Mouse (Mus musculus) erythroblast, adult 5-6 weeks (primary cell): ENCODE results near the gene Zc3h10. TPM values are rescaled to one million over a fixed set of nuclear protein-coding genes. Genes with fewer than 3 reads are reported as not detected.
A peak's percentile ranks its signal among the peaks of the same experiment; 100 is the strongest.

ENCODE experiments used
- ATAC-seq: replicated peaks from 2 replicates; pipeline ENCODE4 v1.8.0; 2016; ENCODE audit warnings: moderate number of reproducible peaks, mild to moderate bottlenecking, moderate TSS enrichment, inconsistent platforms; ENCODE audit not compliant: poor library complexity, low FRiP score, severe bottlenecking
- total RNA-seq, 2 experiments: library from RNA; stranded (forward) in 1 of 2; stranded (reverse) in 1 of 2; fragments of 150-400 nt in 1 of 2; fragments of 200-764, 138-1000 nt in 1 of 2; gene quantifications; 2 replicates each; pipeline versions ENCODE4 v1.2.3 to v1.2.4; 2015 to 2017; ENCODE audit warnings: low replicate concordance in 2 of 2

The Zc3h10 gene
- total RNA-seq (2015; ENCODE audit: low replicate concordance) (0.19 and 0.63 TPM in 2 replicates), total RNA-seq (2017; ENCODE audit: low replicate concordance) (2.8 and 3.2 TPM in 2 replicates)

- peak; percentile 82 for ATAC-seq
Observed at GRCm38 (mm10) chr10:128547361-128548032, at the start of gene Zc3h10. Zc3h10 (minus strand) TSS chr10:128547774.

DNA sequence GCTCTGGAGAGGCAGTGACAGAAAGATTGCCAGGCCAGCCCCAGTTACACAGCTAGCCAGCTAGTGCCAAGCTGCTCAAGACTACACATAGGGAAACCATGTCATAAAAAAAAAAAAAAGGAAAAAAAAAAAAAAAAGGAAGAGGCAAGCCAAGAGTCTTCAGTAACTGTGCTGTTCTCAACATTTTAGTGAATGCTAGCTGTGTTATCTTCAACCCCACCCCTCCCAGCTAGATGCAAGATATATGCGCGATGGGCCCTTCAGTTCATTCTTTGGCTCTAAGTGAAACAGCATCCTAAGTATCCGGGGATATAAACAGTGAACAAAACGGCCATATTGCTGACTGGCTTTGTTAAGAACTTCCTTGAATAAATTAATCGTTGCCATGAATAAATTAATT, 45.2 kb upstream of the Zc3h10 start:
- no peak for ATAC-seq

DNA sequence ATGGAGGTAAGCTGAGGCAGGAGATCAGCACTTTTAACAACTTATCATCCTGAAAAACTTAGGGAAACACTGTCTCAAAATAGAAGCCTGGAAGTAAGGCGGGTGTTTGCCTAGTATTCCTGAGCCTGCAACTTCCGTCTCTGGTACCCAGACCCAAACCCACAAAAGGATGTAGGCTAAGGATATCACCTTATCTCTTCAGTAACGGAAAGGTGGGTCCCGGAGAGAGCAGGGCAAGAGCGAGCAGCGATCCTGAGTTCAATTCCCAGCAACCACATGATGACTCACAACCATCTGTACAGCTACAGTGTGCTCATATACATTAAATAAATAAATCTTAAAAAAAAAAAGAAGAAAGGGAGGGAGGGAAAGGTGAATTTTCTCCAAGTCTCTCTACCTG, 43.9 kb upstream of the Zc3h10 start:
- no peak for ATAC-seq

- ATAC-seq, result peak; percentile 68
Observed at GRCm38 (mm10) chr10:128590193-128590690, 42.7 kb upstream of the Zc3h10 start.

DNA sequence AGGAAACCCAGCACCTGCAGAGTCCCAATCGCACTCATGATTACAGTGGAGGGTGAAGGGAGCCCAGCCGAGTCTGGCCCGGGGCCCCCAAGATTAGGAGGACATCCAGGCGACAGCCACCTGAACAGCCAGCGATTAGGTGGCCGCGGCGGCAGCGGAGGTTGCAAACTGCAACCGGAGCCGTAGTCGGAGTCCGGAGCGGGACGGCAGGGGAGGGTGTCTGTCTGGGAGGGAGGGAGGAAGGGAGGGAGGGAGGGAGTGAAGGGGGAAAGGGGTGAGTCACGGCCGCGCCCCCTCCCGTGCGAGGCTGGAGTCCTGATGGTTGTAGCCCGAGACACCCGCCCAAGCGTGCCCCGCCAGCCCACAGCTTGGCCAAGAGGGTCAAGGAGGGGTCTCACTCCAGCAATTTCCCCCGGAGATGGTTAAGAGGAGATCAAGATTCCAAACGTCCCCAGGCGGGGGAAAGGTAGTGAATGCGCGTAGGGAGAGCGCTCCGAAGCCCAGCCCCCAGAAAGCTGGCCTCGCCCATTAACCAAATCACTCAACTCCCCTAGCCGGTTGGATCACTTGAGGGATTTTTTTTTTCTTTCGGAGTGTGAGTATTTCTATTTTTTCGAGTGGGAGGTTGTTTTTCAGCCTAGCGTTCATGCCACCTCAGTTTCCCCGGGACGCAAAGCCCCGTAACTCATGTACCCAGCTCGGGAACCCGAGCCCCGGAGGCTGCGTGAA, 42.1 kb upstream of the Zc3h10 start, which contains the start of gene Erbb3:
Erbb3 (minus strand) TSS at position 189 of the 729 bp plus-strand sequence.
- ATAC-seq, result no peak

DNA sequence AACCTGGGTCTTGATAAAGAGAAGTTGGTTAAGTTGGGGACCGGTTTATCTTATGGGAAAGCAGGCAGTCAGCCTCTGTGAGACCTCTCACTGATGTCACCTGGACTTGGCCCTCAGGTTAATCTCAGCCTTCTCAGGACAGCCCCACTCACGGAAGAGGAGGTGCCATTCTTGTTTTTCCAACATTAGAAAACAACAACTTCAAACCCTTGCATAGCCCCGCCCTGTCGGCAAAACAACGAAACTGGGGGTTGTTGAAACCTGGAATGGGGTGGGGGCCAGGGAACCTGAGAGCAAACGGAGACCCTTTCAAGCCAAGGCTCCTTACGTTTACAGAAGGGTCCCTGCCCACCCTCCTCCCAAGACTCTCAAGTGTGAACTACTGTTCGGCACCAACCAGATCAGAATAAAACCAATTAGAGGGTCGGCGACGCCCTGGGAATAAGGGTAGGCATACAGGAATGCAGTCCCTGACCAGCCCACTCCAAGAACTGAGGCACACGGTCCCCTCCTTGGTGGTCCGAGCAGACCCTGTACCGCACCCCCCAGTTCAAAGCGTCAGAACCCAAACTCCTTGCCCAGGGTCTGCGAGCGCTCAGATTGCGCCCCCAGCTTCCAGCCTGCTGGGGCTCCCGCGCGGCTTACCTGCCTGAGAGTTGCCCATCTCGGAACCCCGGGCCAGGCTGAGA, 41.3 kb upstream of the Zc3h10 start:
- no peak for ATAC-seq

GRCm38 (mm10) chr10:128588136-128588535, 40.6 kb upstream of the Zc3h10 start:
- no peak for ATAC-seq

DNA sequence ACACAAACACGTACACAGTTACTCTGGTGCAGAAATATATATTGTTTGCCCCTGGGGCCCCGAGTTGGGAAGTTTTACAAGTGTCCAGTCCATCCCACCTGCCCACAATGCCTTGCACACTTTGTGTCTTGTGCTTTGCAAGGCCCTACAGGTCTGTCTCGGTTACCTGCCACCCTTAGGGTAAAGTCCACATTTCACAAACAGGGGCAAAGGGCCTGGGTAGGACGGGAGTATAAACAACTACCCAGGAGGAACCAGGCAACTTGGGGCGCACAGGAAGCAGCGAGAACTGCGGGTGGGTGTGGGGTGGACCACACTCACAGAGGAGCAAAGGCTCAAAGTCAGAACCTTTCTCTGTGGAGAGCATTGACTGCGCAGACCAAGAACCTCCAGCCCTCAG, 40.1 kb upstream of the Zc3h10 start:
- ATAC-seq, result no peak

GRCm38 (mm10) chr10:128587120-128587519, 39.5 kb upstream of the Zc3h10 start:
- no peak for ATAC-seq

DNA sequence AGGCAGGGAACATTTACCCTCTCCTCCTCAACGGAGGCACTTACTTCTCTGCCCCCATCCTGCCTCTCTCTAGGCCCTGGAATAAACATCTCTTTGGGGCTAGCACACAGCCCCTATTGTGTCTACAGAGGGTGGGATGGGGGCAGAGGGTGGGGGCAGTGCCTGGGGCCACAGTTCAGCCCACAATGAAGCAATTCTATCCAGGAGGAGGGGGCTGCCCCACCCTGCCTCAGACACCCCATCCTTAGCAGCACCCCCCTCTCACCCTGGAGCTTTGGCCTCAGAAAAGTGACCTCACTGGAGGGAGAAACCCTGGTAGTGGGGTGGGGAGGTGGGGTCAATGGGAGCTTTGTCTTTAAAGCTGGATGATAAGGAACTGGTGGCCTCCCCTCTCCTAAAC, 39.0 kb upstream of the Zc3h10 start:
- ATAC-seq, result no peak

- no peak for ATAC-seq
Observed at GRCm38 (mm10) chr10:128584386-128584785, 36.8 kb upstream of the Zc3h10 start.

- no peak for ATAC-seq
Observed at GRCm38 (mm10) chr10:128583644-128584043, 36.1 kb upstream of the Zc3h10 start.

DNA sequence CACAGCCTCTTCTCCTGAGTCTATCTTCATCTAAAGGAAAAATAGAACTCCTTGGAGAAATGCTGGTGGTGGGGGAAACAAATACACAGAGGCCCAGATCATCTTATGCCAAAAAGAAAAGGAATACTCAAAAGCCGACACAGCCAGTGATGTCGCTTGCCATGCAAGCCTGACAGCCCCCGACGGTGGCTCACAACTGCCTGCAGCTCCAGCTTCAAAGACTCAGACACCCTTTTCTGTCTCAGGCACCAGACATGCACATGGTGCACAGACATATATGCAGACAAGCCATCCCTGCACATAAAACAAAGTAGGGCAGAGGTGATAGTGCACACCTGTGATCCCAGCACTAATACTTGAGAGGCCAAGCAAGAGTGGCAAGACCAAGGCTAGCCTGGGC, 32.2 kb upstream of the Zc3h10 start:
- ATAC-seq, result no peak

- ATAC-seq, result no peak
Observed at GRCm38 (mm10) chr10:128579298-128579697, 31.7 kb upstream of the Zc3h10 start.

- no peak for ATAC-seq
Observed at GRCm38 (mm10) chr10:128578330-128578729, 30.8 kb upstream of the Zc3h10 start.

- ATAC-seq, result peak; percentile 70
Observed at GRCm38 (mm10) chr10:128575063-128575462, 27.5 kb upstream of the Zc3h10 start.

DNA sequence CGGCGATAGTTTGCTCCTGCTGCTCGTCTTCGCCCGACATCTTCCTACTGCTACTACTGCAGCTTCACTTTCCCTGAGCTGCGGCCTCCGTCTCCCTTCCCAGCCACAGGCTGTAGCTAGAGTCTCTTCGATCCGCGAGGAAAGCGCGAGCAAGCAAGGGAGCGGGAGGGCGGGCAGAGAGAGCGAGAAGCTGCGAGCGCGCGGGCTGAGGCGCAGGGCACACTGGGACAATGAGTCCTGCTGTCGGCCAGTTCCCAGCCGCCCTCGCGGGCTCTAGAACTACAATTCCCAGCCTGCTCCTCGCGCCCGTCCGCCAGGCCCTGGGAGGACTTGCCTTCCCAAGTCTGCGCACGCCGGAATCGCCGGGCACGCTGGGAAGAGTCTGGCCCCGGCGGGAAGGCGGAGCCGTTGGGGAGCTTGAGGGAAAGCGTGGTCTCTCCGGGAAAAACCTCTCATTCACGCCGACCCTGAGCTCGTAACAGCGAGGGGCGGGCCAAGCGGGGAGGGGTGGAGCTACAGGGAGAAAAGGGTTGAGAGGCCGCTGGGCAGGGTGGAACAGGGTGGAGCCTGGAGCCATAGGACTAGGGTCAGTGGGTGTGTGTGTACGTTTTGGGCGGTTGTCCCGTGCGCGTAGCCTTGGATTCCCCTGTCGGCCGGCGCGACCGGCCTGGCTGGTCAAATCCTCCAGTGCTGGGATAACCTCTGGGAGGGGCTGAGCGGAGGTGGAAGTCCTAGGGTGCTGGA, 18.4 kb upstream of the Zc3h10 start, which contains the start of gene Pa2g4:
Pa2g4 (minus strand) TSS at position 200 of the 744 bp plus-strand sequence.
- peak; percentile 93 for ATAC-seq

DNA sequence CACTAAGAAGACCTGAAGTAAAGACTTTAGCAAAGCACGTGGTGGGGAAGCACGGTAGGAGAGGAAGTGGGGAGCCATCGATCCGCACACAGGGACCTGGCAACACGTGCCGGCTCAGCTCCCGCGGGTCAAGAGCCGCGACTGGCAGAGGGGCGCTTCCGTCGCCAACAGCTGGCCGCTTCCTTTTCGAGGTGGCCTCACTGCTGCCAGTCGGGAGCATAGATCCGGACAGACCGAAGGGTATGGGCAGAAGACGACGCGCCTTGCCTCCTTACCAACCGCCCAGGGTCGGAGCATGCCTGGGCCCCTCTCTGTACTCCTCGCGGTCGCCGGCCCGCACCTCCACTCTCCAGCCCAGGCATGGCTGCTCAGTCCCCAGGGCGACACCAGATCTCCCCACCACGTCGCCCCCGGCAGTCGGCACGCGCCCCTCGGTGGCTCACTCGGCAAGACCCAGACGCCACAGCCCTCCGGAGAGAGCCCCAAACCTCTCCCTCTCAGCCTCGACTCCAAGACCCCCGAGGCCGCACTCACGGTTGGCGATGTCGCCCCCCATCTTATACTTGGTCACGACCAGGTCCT, 17.7 kb upstream of the Zc3h10 start:
- peak; percentile 27 for ATAC-seq

DNA sequence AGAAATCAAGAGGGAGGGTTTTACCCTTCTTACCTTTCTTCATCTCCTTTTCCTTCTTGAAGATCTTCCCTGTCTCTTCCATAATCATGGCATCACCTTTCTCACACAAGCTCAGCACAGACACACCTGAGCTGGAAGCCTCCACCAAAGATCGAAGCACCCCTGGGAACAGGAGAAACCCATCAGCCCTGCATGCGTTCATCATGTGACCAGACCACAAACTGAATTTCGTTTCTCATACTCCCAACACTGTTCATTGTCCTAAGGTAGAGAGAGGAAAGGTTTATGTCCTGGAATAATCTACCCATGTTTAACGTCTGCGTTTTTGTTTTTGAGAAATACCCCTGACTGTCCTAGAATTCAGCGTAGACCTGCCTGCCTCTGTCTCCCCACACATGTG, 16.0 kb upstream of the Zc3h10 start:
- ATAC-seq, result no peak
